Mouse (Mus musculus) c-Kit-positive CD71-positive TER-119-positive erythroid progenitor cells, embryonic 14.5 days (primary cell): ENCODE results near the gene Usp46.
A peak's percentile ranks its signal among the peaks of the same experiment; 100 is the strongest.
"Not testable (repeated sequence)": the region's sequence is repeated elsewhere in the genome, so short reads cannot be mapped to it uniquely, and the experiment has no call there.

ENCODE experiments used
- DNase-seq: peaks from one replicate; pipeline ENCODE4 v3.0.0-alpha.2; 2013; ENCODE audit warnings: low spot score

Gene Usp46

GRCm38 (mm10) chr5:74067831-74068713 is at the start of gene Usp46:
Gene Usp46 (minus strand): TSS chr5:74068431.
- peak; percentile 70 for DNase-seq

GRCm38 (mm10) chr5:74113961-74114689 is 45.9 kb upstream of the Usp46 start:
- DNase-seq = no peak

GRCm38 (mm10) chr5:74105445-74105844 is 37.2 kb upstream of the Usp46 start:
- no peak for DNase-seq

GRCm38 (mm10) chr5:74101761-74102160 is 33.5 kb upstream of the Usp46 start:
- no peak for DNase-seq

- DNase-seq = no peak
Measured at GRCm38 (mm10) chr5:74099046-74099445, 30.8 kb upstream of the Usp46 start.

- DNase-seq = no peak
Measured at GRCm38 (mm10) chr5:74097854-74098220, 29.6 kb upstream of the Usp46 start.

- no peak for DNase-seq
Measured at GRCm38 (mm10) chr5:74097116-74097853, 29.1 kb upstream of the Usp46 start.

- DNase-seq = no peak
Measured at GRCm38 (mm10) chr5:74096060-74096459, 27.8 kb upstream of the Usp46 start.

- DNase-seq = no peak
Measured at GRCm38 (mm10) chr5:74095611-74096010, 27.4 kb upstream of the Usp46 start.

GRCm38 (mm10) chr5:74094841-74095437 is 26.7 kb upstream of the Usp46 start:
- DNase-seq = no peak

- no peak for DNase-seq
Measured at GRCm38 (mm10) chr5:74093556-74094428, 25.6 kb upstream of the Usp46 start.

GRCm38 (mm10) chr5:74092833-74093555 is 24.8 kb upstream of the Usp46 start:
- peak; percentile 96 for DNase-seq

GRCm38 (mm10) chr5:74092481-74092832 is 24.2 kb upstream of the Usp46 start:
- no peak for DNase-seq

GRCm38 (mm10) chr5:74089643-74090042 is 21.4 kb upstream of the Usp46 start:
- DNase-seq = no peak

GRCm38 (mm10) chr5:74081756-74082155 is 13.5 kb upstream of the Usp46 start:
- DNase-seq = no peak

- no peak for DNase-seq
Measured at GRCm38 (mm10) chr5:74078861-74079615, 10.8 kb upstream of the Usp46 start.

- DNase-seq = no peak
Measured at GRCm38 (mm10) chr5:74078400-74078799, 10.2 kb upstream of the Usp46 start.

- no peak for DNase-seq
Measured at GRCm38 (mm10) chr5:74077959-74078358, 9.7 kb upstream of the Usp46 start.

GRCm38 (mm10) chr5:74076759-74077158 is 8.5 kb upstream of the Usp46 start:
- DNase-seq = no peak

GRCm38 (mm10) chr5:74070564-74070963 is 2.3 kb upstream of the Usp46 start:
- not testable (repeated sequence) for DNase-seq
